In the genomic region with DNA sequence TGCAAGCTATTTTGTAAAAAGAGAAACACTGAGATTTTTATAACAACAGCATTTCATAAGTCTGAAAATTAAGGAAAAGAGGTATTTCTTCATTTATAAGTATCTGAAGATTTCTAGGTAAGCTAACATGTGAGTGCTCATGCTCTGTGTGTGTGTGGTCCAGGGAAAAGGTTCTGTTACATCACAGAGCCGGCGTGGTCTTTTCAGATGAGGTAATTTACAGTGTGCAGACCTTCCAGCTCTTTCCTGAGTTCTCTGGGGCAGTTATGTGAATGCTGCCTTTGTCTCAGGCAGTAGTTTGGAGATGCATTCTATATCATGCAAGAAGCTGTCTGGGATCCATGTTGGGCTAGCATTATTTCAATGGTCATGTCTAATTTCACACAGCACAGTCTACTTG, we compare ENCODE assay signal across 17 mouse cellular contexts. TPM values are rescaled to one million over a fixed set of nuclear protein-coding genes. Genes with fewer than 3 reads are reported as not detected.
A peak's percentile ranks its signal among the peaks of the same experiment; 100 is the strongest.
DNase-seq lines count a peak whose midpoint lies in the region; ATAC-seq and TF ChIP-seq lines count a peak whose summit lies in the region.
"Had no signal": no experiment of that assay in that cellular context is flagged by ENCODE, and none has a peak within 500 bp of the region (broad histone marks: within the 10 kb centered on the region; RNA-seq: fewer than 3 reads in every experiment).

No protein-coding gene starts in this region.

- peak overlapping the region; percentile 61 for H3K27ac ChIP-seq in heart, adult 2 months
- no peak overlapping the region for H3K27ac ChIP-seq in kidney, embryonic 15.5 days
- H3K27ac ChIP-seq in kidney, adult 2 months (ENCODE audit: insufficient read depth, low read depth, low read length), result no peak overlapping the region
- H3K27ac ChIP-seq: hindbrain, embryonic 14.5 days had no signal

- DNase-seq in heart, adult 2 months, result no peak
- DNase-seq in heart, adult 9 months (ENCODE audit: low spot score in 2 of 2), result no peak
- DNase-seq in kidney, adult 2 months, result no peak
- DNase-seq in forelimb bud, embryonic 11.5 days (ENCODE audit: low read depth, low spot score), result peak; percentile 49
- peak; percentile 41 for DNase-seq in mesoderm, embryonic 11.5 days (ENCODE audit: low read depth, low spot score)
- DNase-seq in left cerebral cortex, postnatal 4 days, result no peak
- no peak for DNase-seq in kidney, adult 8-10 months
- DNase-seq: adrenal gland, adult 8-10 months; cerebellum, postnatal 14 days; forebrain, postnatal 0 days; gastrocnemius, postnatal 14 days; kidney, postnatal 10 days; lung, adult 18-20 months; thymus, postnatal 4 days had no signal

- H3K9ac ChIP-seq in heart, adult 2 months (ENCODE audit: low read depth, low read length), result no peak overlapping the region
- no peak overlapping the region for H3K9ac ChIP-seq in kidney, embryonic 15.5 days
- H3K9ac ChIP-seq: forebrain, postnatal 0 days; hindbrain, embryonic 14.5 days had no signal

- intact Hi-C loops in heart, adult 2 months (cut with DNase I), result loop anchor here (5.0 kb wide), 1 partner anchor 52 kb away; a partner anchor contains a TSS
- intact Hi-C loops in left cerebral cortex, postnatal 4 days (cut with DNase I), result no loop called here

- ATAC-seq in kidney, embryonic 15.5 days (replicated peaks; ENCODE audit: low FRiP score), result 0 out of 2 replicates have a peak, but pooled peaks have one; percentile 25
- ATAC-seq: midbrain, embryonic 16.5 days had no signal

- no peak for TF ChIP-seq POLR2A in heart, adult 2 months (IDR thresholded peaks at IDR 0.05; ENCODE audit: insufficient read depth, low read depth, low read length)
- TF ChIP-seq POLR2A in kidney, adult 2 months (IDR thresholded peaks at IDR 0.05; ENCODE audit: low read depth, low read length), result no peak

- peaks cover 13% of the 10 kb centered on the region for H3K4me1 ChIP-seq in heart, adult 2 months (ENCODE audit: control insufficient read depth, insufficient read depth, low read length)
- peaks cover 5% of the 10 kb centered on the region; the same call in 1 of the 2 replicates for H3K4me1 ChIP-seq in kidney, embryonic 15.5 days
- H3K4me1 ChIP-seq in kidney, adult 2 months (ENCODE audit: control insufficient read depth, insufficient read depth, low read length), result no peaks in the 10 kb centered on the region; the same call in 1 of the 2 replicates

- no peak overlapping the region for H3K4me3 ChIP-seq in heart, adult 2 months
- H3K4me3 ChIP-seq in kidney, embryonic 15.5 days (replicated peaks), result no peak overlapping the region
- H3K4me3 ChIP-seq in kidney, adult 2 months (ENCODE audit: insufficient read depth, low read depth, low read length), result no peak overlapping the region

- no peaks in the 10 kb centered on the region for H3K79me2 ChIP-seq in heart, adult 2 months (replicated peaks; ENCODE audit: control insufficient read depth, insufficient read depth, low read length)

- H3K27me3 ChIP-seq in heart, adult 2 months (ENCODE audit: control insufficient read depth, insufficient read depth, low read length), result no peaks in the 10 kb centered on the region
- H3K27me3 ChIP-seq in kidney, embryonic 15.5 days, result no peaks in the 10 kb centered on the region
- no peaks in the 10 kb centered on the region for H3K27me3 ChIP-seq in kidney, adult 2 months (replicated peaks; ENCODE audit: control insufficient read depth, insufficient read depth, low read length)

- TF ChIP-seq CTCF in heart, adult 2 months (IDR thresholded peaks at IDR 0.05), result no peak
- no peak for TF ChIP-seq CTCF in kidney, adult 2 months (conservative IDR thresholded peaks at IDR 0.05; ENCODE audit: insufficient read depth, insufficient read length, low read depth, low read length)

- peaks cover 6% of the 10 kb centered on the region for H3K36me3 ChIP-seq in heart, adult 2 months (ENCODE audit: control insufficient read depth, insufficient read depth, low read length)
- H3K36me3 ChIP-seq in kidney, embryonic 15.5 days, result no peaks in the 10 kb centered on the region
- H3K36me3 ChIP-seq in kidney, adult 2 months (ENCODE audit: control insufficient read depth, insufficient read depth, low read length), result no peaks in the 10 kb centered on the region

- WGBS in heart, adult 2 months, result 38% methylated on average over 2 of the region's 2 CpGs
- WGBS in kidney, embryonic 15.5 days, result 40% methylated on average over 2 of the region's 2 CpGs
- 50% methylated on average over 2 of the region's 2 CpGs for WGBS in kidney, adult 2 months

- no peak for TF ChIP-seq EP300 in heart, adult 2 months (IDR thresholded peaks at IDR 0.05; ENCODE audit: insufficient read depth, low read depth, low read length)

- H3K4me2 ChIP-seq in kidney, embryonic 15.5 days, result no peak overlapping the region
- H3K4me2 ChIP-seq: hindbrain, embryonic 14.5 days had no signal

- no peaks in the 10 kb centered on the region for H3K9me3 ChIP-seq in kidney, embryonic 15.5 days (replicated peaks)

RNA-seq across cellular contexts. Expression of a gene that starts 52.1 kb away (rescaled TPM):
- total RNA-seq in heart, adult 2 months (2021), result 1 to 10 TPM; 1.3 to 2.7 TPM
- 1.6 and 2.2 TPM in 2 replicates for polyA plus RNA-seq in heart, adult 2 months (2012; rRNA removed)
- 11.1 and 11.9 TPM in 2 replicates for polyA plus RNA-seq in kidney, embryonic 15.5 days (2015; fragmentation: Nextera tagmentation; extraction: Ambion mirVana)
- 4.0 and 6.6 TPM in 2 replicates for polyA plus RNA-seq in kidney, adult 2 months (2012; rRNA removed)
- total RNA-seq in left cerebral cortex, postnatal 4 days (2021), result 1 to 10 TPM; 6.6 to 7.1 TPM

RNA-seq across cellular contexts. Expression of a gene that starts 52.3 kb away (rescaled TPM):
- total RNA-seq in heart, adult 2 months (2021), result 1 to 10 TPM; 4.3 TPM
- polyA plus RNA-seq in heart, adult 2 months (2012; rRNA removed), result 2.3 and 4.9 TPM in 2 replicates
- 93.5 and 93.9 TPM in 2 replicates for polyA plus RNA-seq in kidney, embryonic 15.5 days (2015; fragmentation: Nextera tagmentation; extraction: Ambion mirVana)
- polyA plus RNA-seq in kidney, adult 2 months (2012; rRNA removed), result 102 and 120 TPM in 2 replicates
- total RNA-seq in left cerebral cortex, postnatal 4 days (2021), result 10 to 100 TPM; 10.5 to 13.5 TPM

Comparison
In these comparisons a context has a peak if more than half of its experiments do, and no peak if none do; other contexts are left out.
1. DNase-seq: peak in forelimb bud, embryonic 11.5 days (single experiment) and mesoderm, embryonic 11.5 days (single experiment); none in heart, adult 2 months (0 of 2), heart, adult 9 months (0 of 2), kidney, adult 2 months (single experiment), left cerebral cortex, postnatal 4 days (single experiment) and kidney, adult 8-10 months (0 of 2).
2. RNA of a gene that starts 52.3 kb away (polyA plus RNA-seq): 102 to 120 TPM in kidney, adult 2 months and 93.5 to 93.9 TPM in kidney, embryonic 15.5 days; 2.3 to 4.9 TPM in heart, adult 2 months; every median in the first group is over 10 times any median in the second.